Mouse (Mus musculus) G1E (cell line): ENCODE measurements around the gene Otx2.

Experiments used
- CTCF ChIP-seq: IDR thresholded peaks from 2 replicates; pipeline ENCODE4 v1.5.1; 2012; ENCODE audit warnings: low read depth, low read length, inconsistent platforms, mixed read lengths
- GATA1 ChIP-seq: IDR thresholded peaks from 2 replicates; pipeline ENCODE4 v1.6.1; 2012; ENCODE audit warnings: borderline replicate concordance, low read length, inconsistent platforms, mixed read lengths
- GATA2 ChIP-seq: IDR thresholded peaks from 2 replicates; pipeline ENCODE4 v1.6.1; 2012; ENCODE audit warnings: low read depth, low read length, inconsistent platforms, borderline replicate concordance
- POLR2AphosphoS5 ChIP-seq: IDR thresholded peaks from 2 replicates; pipeline ENCODE4 v1.6.1; 2012; ENCODE audit warnings: low read depth, low read length, inconsistent platforms; ENCODE audit not compliant: insufficient replicate concordance
- TAL1 ChIP-seq: conservative IDR thresholded peaks from 2 replicates; pipeline ENCODE4 v1.6.1; 2012; ENCODE audit warnings: low read depth, low read length, inconsistent platforms, mixed read lengths

DNA sequence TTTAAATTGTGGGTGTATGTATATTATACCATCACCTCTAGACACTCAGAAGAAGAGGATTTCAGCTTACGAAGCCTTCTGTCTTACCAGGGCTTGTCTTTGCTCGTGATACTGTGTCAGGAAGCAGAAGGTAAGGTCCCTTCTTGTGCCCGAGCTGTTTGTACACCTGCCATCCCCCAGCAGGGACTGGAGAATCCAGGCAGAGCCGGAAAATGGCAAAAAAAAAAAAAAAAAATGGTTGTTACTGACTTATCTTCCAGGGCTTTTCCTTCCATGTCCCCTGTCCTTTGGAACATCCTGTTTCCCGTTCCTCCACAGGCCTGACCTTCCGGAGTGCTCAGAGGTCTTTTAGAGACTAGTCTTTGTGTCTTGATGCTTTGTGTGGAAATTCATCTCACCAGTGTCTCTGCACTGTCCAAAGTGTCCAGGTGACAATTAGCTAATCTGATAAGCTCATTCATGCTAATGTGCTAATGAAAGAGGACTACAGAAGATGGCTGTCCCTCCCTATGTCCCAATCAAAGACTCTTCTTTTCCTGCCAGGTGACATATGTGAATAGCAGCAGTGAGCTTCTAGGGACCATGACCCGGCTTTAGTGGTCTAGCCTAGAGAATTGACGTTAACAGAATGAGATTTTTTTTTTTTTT, 44.1 kb upstream of the Otx2 start:
- TF ChIP-seq CTCF = no peak
- no peak for TF ChIP-seq POLR2AphosphoS5
- no peak for TF ChIP-seq GATA1
- TF ChIP-seq TAL1 = no peak
- TF ChIP-seq GATA2 = no peak
